Mouse (Mus musculus) neural tube, embryonic 11.5 days (tissue): Measurements from ENCODE around the gene Sema7a. TPM values are rescaled to one million over a fixed set of nuclear protein-coding genes. Genes with fewer than 3 reads are reported as not detected.

ENCODE experiments used
- ATAC-seq: fragments of 200-750 bp; cut with Nextera tagmentation; 2 replicates; pipeline ENCODE4 v1.8.0; 2017; ENCODE audit warnings: moderate number of reproducible peaks, mild to moderate bottlenecking, moderate TSS enrichment, moderate library complexity; ENCODE audit not compliant: insufficient read depth, low FRiP score, low TSS enrichment
- DNase-seq: peaks from one replicate; pipeline ENCODE4 v3.0.0-alpha.2; 2015; ENCODE audit warnings: low spot score
- H3K27ac ChIP-seq: fragments of 300-500 bp; sonication (generic); 2 replicates; pipeline ENCODE4 v1.5.1; 2014; ENCODE audit warnings: low read depth, mild to moderate bottlenecking, low read length
- H3K27me3 ChIP-seq: fragments of 300-500 bp; sonication (generic); 2 replicates; pipeline ENCODE4 v1.6.1; 2014; ENCODE audit warnings: mild to moderate bottlenecking, low read length, mixed read lengths; ENCODE audit not compliant: control insufficient read depth, insufficient read depth
- H3K36me3 ChIP-seq: fragments of 300-500 bp; sonication (generic); 2 replicates; pipeline ENCODE4 v1.6.1; 2014; ENCODE audit warnings: mild to moderate bottlenecking, low read length, moderate library complexity, mixed read lengths; ENCODE audit not compliant: control insufficient read depth, insufficient read depth
- H3K4me1 ChIP-seq: fragments of 300-500 bp; sonication (generic); 2 replicates; pipeline ENCODE4 v1.6.1; 2014; ENCODE audit warnings: low read length, mixed read lengths; ENCODE audit not compliant: control insufficient read depth, insufficient read depth
- H3K4me2 ChIP-seq: fragments of 300-500 bp; sonication (generic); 2 replicates; pipeline ENCODE4 v1.6.1; 2014; ENCODE audit warnings: low read depth, mild to moderate bottlenecking, moderate library complexity
- H3K4me3 ChIP-seq: fragments of 300-500 bp; sonication (generic); 2 replicates; pipeline ENCODE4 v1.5.1; 2014; ENCODE audit warnings: low read depth, low read length
- H3K9ac ChIP-seq: fragments of 300-500 bp; sonication (generic); 2 replicates; pipeline ENCODE4 v1.6.1; 2014; ENCODE audit warnings: mild to moderate bottlenecking, low read length
- H3K9me3 ChIP-seq: fragments of 300-500 bp; sonication (generic); 2 replicates; pipeline ENCODE4 v1.6.1; 2016; ENCODE audit warnings: low read length; ENCODE audit not compliant: control insufficient read depth
- WGBS: fragments of 180-500 bp; shearing (Covaris S2); extraction: QIAGEN DNeasy Blood & Tissue Kit; methylation state at CpG from one replicate; pipeline ENCODE4 v1.1.7; 2014; 5-methylcytosine and 5-hydroxymethylcytosine counted together
- polyA plus RNA-seq: library from polyadenylated mRNA; unstranded; fragments of >200 nt; fragmentation: Nextera tagmentation; extraction: Ambion mirVana; gene quantifications from 2 replicates; pipeline ENCODE4 v1.2.1, GENCODE M21; 2014

Gene Sema7a
- polyA plus RNA-seq, 1 experiment from 2014 or later: 2.0 TPM

DNA sequence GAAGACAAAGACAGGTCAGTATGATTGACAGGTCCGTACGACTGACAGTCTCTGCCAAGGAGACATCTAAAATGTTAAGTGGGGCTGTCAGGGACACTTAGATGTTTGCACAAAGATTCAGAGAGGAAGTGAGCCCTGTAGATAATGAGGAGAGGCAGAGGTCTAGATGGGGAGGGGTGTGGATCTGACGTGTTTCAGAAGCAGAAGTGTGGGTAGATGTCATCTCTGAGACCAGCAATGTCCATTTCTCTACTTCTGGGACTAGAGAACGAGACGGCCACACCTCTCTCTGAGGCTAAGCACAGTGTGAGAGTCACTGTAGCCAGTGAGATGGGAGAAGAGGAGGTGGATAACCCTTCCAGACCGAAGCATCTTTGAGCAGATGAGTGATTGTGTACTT, 38.1 kb downstream of the Sema7a start:
- no peak for DNase-seq
- H3K27me3 ChIP-seq: no peaks in the 10 kb centered on the region
- no peak overlapping the region for H3K4me3 ChIP-seq
- WGBS: 83% methylated on average over 6 of the region's 6 CpGs
- no peaks in the 10 kb centered on the region for H3K36me3 ChIP-seq
- no peak overlapping the region for H3K4me2 ChIP-seq
- ATAC-seq: no peak
- H3K9me3 ChIP-seq: no peaks in the 10 kb centered on the region
- H3K9ac ChIP-seq: no peak overlapping the region
- no peak overlapping the region for H3K27ac ChIP-seq
- no peaks in the 10 kb centered on the region for H3K4me1 ChIP-seq

DNA sequence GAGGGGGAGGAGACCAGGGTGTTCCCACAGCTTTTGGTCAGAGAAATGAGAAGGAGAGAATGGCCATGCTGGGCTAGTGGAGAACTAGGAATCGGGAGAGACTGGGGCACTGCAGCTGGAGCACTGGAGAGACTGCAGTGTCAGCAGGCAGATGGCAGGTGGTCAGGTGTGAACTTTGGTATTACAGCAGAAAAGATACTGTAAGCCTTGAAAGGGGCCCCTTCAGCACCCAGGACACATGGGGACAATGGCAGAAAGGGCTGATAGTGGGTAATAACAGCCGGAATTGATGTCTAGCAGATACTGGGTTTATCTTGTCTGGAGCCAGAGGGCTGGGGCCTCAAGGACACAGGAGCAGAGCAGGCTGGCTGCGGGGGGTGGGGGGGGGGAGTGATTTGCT, 38.9 kb downstream of the Sema7a start:
- H3K27ac ChIP-seq: no peak overlapping the region
- no peaks in the 10 kb centered on the region for H3K4me1 ChIP-seq
- ATAC-seq (no peak), DNase-seq (no peak)
- no peak overlapping the region for H3K9ac ChIP-seq
- H3K27me3 ChIP-seq: no peaks in the 10 kb centered on the region
- no peaks in the 10 kb centered on the region for H3K9me3 ChIP-seq
- no peak overlapping the region for H3K4me3 ChIP-seq
- 56% methylated on average over 3 of the region's 3 CpGs for WGBS
- H3K36me3 ChIP-seq: no peaks in the 10 kb centered on the region
- no peak overlapping the region for H3K4me2 ChIP-seq

DNA sequence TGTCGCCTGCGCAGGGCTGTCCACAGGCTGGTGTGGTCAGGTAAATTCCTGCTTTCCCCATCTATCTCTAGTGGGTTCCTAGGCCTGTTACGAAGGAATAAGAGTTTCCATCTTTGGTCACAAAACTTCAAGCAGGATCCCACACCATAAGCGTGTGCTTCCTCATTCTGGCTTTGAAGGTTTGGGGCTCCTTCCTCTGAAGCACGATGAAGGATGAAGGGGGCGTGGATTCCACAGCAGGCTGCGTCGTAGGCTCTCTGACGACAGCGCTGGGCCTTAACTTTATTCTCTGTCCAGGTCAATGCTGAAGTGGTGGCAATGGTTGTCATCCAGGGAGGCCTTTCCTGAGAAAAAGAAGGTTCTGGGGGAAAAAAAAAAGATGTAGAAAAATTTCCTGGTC, 40.7 kb downstream of the Sema7a start:
- Histone ChIP-seq H3K4me1 (no peaks in the 10 kb centered on the region), H3K4me3 (no peak overlapping the region), H3K9me3 (no peaks in the 10 kb centered on the region), H3K27me3 (no peaks in the 10 kb centered on the region), H3K4me2 (no peak overlapping the region), H3K27ac (no peak overlapping the region), H3K36me3 (no peaks in the 10 kb centered on the region), H3K9ac (no peak overlapping the region)
- 77% methylated on average over 10 of the region's 10 CpGs for WGBS
- ATAC-seq: no peak
- DNase-seq: no peak

DNA sequence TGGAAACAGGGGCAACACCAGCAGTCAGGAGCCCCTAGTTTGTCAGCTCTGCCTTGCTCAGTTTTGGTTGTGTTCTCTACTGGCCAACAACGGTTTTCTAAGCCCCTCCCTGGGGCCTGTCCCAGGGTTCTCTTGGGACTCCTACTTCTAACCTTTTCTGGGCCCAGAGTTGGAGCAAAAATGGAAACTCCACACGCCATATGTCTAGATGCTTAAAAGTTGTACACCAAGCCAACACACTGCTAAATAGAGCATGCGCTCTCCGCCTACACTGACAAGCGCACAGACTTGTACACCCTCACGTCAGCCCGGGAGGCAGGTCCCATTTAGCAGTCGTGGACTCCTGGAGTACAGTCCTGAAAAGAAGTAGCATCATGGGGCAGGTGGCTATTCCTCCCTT, 45.4 kb downstream of the Sema7a start:
- Histone ChIP-seq H3K4me3 (no peak overlapping the region), H3K4me2 (no peak overlapping the region), H3K27ac (no peak overlapping the region), H3K27me3 (no peaks in the 10 kb centered on the region), H3K36me3 (no peaks in the 10 kb centered on the region), H3K9ac (no peak overlapping the region), H3K9me3 (no peaks in the 10 kb centered on the region), H3K4me1 (no peaks in the 10 kb centered on the region)
- ATAC-seq (no peak), DNase-seq (no peak)
- WGBS: 91% methylated on average over 8 of the region's 8 CpGs

DNA sequence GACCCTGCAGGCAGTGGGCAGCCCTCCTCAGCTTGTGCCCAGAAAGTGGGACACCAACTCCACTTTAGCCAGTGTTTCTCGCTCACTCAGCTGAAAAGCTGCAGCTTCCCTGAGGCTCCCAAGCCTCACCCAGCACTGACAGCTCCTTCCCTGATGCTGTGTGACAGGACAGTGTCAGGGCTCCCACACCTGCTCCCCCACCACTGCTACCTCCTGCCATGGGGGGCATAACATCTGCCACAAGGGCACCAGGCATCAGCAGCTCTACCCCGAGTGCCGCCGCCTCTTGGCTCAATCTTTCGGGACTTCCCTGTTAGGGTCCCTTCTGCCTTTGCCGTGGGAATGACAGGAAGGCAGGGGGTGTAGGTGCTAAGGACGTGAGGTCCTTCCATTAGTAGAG, 46.4 kb downstream of the Sema7a start:
- H3K27me3 ChIP-seq: no peaks in the 10 kb centered on the region
- H3K4me3 ChIP-seq: no peak overlapping the region
- no peaks in the 10 kb centered on the region for H3K36me3 ChIP-seq
- H3K4me1 ChIP-seq: no peaks in the 10 kb centered on the region
- no peak overlapping the region for H3K4me2 ChIP-seq
- no peak overlapping the region for H3K27ac ChIP-seq
- 75% methylated on average over 7 of the region's 7 CpGs for WGBS
- no peaks in the 10 kb centered on the region for H3K9me3 ChIP-seq
- no peak for DNase-seq
- no peak for ATAC-seq
- no peak overlapping the region for H3K9ac ChIP-seq

DNA sequence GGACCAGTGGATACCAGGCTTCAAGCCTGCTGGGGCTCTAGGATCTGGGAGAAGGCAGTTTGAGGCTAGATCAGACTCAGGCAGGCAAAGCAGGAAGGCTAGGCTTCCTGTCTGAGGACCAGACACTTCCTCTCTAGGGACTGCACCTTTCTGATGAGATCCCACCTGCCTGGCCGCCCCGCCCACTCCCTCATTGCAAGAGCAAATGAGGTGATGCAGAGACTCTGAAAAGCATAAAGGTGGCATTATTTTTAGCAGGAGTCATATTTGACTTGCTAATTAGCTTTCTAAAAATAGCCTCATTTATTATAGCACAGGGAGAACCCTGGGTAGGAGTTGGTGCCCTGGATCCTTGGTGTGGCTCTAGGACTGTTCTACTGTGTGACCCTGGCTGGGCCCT, 48.2 kb downstream of the Sema7a start:
- Histone ChIP-seq H3K4me3 (no peak overlapping the region), H3K36me3 (no peaks in the 10 kb centered on the region), H3K4me1 (no peaks in the 10 kb centered on the region), H3K9ac (no peak overlapping the region), H3K9me3 (no peaks in the 10 kb centered on the region), H3K4me2 (no peak overlapping the region), H3K27me3 (no peaks in the 10 kb centered on the region), H3K27ac (no peak overlapping the region)
- WGBS: 90% methylated on average over 2 of the region's 2 CpGs
- ATAC-seq (no peak), DNase-seq (no peak)

DNA sequence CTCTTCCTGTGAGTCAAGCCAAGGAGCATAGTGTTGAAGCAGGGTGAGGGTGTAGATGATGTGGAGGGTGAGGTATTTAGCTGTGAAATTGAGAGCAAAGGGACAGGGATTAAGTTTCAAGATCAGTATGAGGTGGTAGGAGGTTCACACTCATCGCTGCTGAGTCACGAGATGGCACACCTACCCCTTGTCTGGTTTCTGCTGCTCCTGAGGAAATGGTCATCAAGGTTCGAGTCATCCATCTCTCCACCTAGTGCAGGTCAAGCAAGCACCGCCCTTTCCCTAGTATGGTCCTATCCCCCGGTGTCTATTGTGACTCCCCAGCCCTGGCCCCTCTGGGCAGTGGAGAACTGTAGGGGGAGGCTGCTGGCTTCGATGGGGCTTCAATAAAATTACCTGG, 49.4 kb downstream of the Sema7a start:
- ATAC-seq (no peak), DNase-seq (no peak)
- no peak overlapping the region for H3K9ac ChIP-seq
- H3K36me3 ChIP-seq: no peaks in the 10 kb centered on the region
- no peaks in the 10 kb centered on the region for H3K4me1 ChIP-seq
- no peak overlapping the region for H3K27ac ChIP-seq
- no peak overlapping the region for H3K4me3 ChIP-seq
- no peaks in the 10 kb centered on the region for H3K27me3 ChIP-seq
- H3K9me3 ChIP-seq: no peaks in the 10 kb centered on the region
- H3K4me2 ChIP-seq: no peak overlapping the region
- WGBS: 80% methylated on average over 6 of the region's 6 CpGs

DNA sequence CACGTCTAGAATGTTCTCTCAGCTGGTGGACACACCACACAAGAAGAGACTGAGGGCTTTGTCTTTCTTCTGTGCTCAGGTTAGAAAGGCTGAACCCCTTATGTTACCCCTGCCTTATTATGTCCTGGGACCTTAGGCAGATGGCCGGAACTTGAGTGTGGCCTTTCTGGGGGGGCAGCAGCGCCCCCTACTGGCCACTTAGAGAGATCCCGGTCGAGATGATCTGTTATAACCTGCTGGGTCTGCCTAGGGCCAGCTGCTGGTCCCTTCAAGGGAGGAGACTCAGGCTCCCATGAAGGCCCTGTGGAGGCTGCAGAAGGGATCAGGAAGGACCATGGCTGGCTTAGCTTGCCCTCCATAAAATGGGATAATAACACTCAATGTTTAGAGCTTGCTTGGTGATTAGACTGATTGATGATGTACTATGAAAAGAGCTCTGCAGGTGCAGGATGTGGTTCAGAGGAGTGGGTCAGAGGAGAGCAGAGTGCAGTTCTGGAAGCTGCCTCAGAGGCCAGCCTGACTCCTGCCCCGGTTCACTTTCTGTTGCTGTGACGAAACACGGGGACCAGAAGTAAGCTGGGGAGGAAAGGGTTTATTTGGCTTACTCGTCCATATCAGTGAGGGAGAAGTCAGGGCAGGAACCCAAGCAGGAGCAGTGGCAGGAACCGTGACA, 50.7 kb downstream of the Sema7a start:
- H3K27me3 ChIP-seq: no peaks in the 10 kb centered on the region
- peak; percentile 67 for DNase-seq
- no peak overlapping the region for H3K4me2 ChIP-seq
- H3K4me1 ChIP-seq: no peaks in the 10 kb centered on the region
- no peaks in the 10 kb centered on the region for H3K36me3 ChIP-seq
- WGBS: 38% methylated on average over 10 of the region's 10 CpGs
- no peak for ATAC-seq
- H3K27ac ChIP-seq: no peak overlapping the region
- no peak overlapping the region for H3K4me3 ChIP-seq
- H3K9me3 ChIP-seq: no peaks in the 10 kb centered on the region
- H3K9ac ChIP-seq: no peak overlapping the region

DNA sequence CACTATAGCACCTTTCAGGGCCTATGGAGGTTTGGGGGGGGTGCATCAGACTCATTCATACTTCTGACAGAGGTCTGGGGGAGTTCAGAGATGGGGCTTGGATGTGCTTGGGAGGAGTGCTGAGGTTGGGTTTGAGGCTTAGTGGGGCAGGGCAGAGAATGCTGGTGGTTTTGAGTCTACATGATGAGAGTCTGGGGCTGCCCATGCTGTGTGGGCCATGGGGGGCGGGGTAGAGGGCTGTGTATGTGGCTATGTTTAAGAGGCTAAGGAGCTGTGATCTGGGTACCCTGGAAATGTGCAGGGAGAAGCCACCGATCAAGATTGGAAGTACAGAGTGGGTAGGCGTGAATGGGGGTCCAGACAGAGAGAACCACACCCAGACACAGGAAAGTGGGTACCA, 52.1 kb downstream of the Sema7a start:
- no peak for ATAC-seq
- WGBS: 71% methylated on average over 3 of the region's 3 CpGs
- no peak overlapping the region for H3K27ac ChIP-seq
- H3K36me3 ChIP-seq: no peaks in the 10 kb centered on the region
- no peak for DNase-seq
- H3K27me3 ChIP-seq: peaks cover 7% of the 10 kb centered on the region; the same call in 1 of the 2 replicates
- H3K9ac ChIP-seq: no peak overlapping the region
- H3K4me3 ChIP-seq: no peak overlapping the region
- H3K9me3 ChIP-seq: no peaks in the 10 kb centered on the region
- H3K4me1 ChIP-seq: no peaks in the 10 kb centered on the region
- H3K4me2 ChIP-seq: no peak overlapping the region
